Mouse (Mus musculus) layer of hippocampus, adult 11-12 months (tissue): ENCODE data around the gene Nmrk2.
"Not testable (repeated sequence)": the region's sequence is repeated elsewhere in the genome, so short reads cannot be mapped to it uniquely, and the experiment has no call there.

Experiments
- DNase-seq: peaks from one replicate; pipeline ENCODE4 v3.0.0; 2022; ENCODE audit warnings: low spot score

Nmrk2 gene

GRCm38 (mm10) chr10:81183805-81184204, 18.0 kb downstream of the Nmrk2 start, which contains the start of gene 4930442H23Rik:
4930442H23Rik (minus strand) TSS chr10:81183849.
- DNase-seq = no peak

GRCm38 (mm10) chr10:81182336-81183333, 19.2 kb downstream of the Nmrk2 start, which contains the start of gene Dapk3:
Dapk3 (plus strand) TSS chr10:81183005.
- DNase-seq = peak; percentile 98

- DNase-seq = not testable (repeated sequence)
These were observed 20.0 kb downstream of the Nmrk2 start for GRCm38 (mm10) chr10:81181860-81182259.

GRCm38 (mm10) chr10:81180946-81181345, 20.9 kb downstream of the Nmrk2 start:
- DNase-seq = no peak

GRCm38 (mm10) chr10:81179451-81180342, 22.2 kb downstream of the Nmrk2 start:
- DNase-seq = no peak

- DNase-seq = no peak
These were observed 22.9 kb downstream of the Nmrk2 start for GRCm38 (mm10) chr10:81178927-81179326.

GRCm38 (mm10) chr10:81177958-81178712, 23.7 kb downstream of the Nmrk2 start:
- DNase-seq = no peak

- no peak for DNase-seq
These were observed 24.3 kb downstream of the Nmrk2 start for GRCm38 (mm10) chr10:81177491-81177925.

- peak; percentile 99 for DNase-seq
These were observed 25.2 kb downstream of the Nmrk2 start, which contains the start of gene Eef2 for GRCm38 (mm10) chr10:81176466-81177271. Eef2 (plus strand) TSS chr10:81176631.

GRCm38 (mm10) chr10:81175936-81176465, 25.9 kb downstream of the Nmrk2 start:
- DNase-seq = no peak

- not testable (repeated sequence) for DNase-seq
These were observed 26.5 kb downstream of the Nmrk2 start for GRCm38 (mm10) chr10:81175345-81175701.

GRCm38 (mm10) chr10:81174617-81175344, 27.1 kb downstream of the Nmrk2 start:
- peak; percentile 92 for DNase-seq

- peak; percentile 84 for DNase-seq
These were observed 28.7 kb downstream of the Nmrk2 start for GRCm38 (mm10) chr10:81173132-81173531.

GRCm38 (mm10) chr10:81169411-81169900, 32.4 kb downstream of the Nmrk2 start:
- not testable (repeated sequence) for DNase-seq

- peak; percentile 83 for DNase-seq
These were observed 33.2 kb downstream of the Nmrk2 start for GRCm38 (mm10) chr10:81168521-81169244.

GRCm38 (mm10) chr10:81168087-81168431, 33.8 kb downstream of the Nmrk2 start:
- DNase-seq = no peak

- peak; percentile 100 for DNase-seq
These were observed 34.4 kb downstream of the Nmrk2 start, which contains the start of gene Pias4 for GRCm38 (mm10) chr10:81167200-81168086. Pias4 (minus strand) TSS chr10:81167923.

GRCm38 (mm10) chr10:81165118-81165517, 36.7 kb downstream of the Nmrk2 start:
- no peak for DNase-seq
